ENCODE assay signal across 26 mouse cellular contexts in genomic region chr19:36940064-36940463, GRCm38 (mm10). TPM values are rescaled to one million over a fixed set of nuclear protein-coding genes. Genes with fewer than 3 reads are reported as not detected.
DNase-seq lines count a peak whose midpoint lies in the region; ATAC-seq and TF ChIP-seq lines count a peak whose summit lies in the region.
"Had no signal": no experiment of that assay in that cellular context is flagged by ENCODE, and none has a peak within 500 bp of the region (broad histone marks: within the 10 kb centered on the region; RNA-seq: fewer than 3 reads in every experiment).

No protein-coding gene starts in this region.

- H3K4me2 ChIP-seq in liver, embryonic 13.5 days: no peak overlapping the region
- no peak overlapping the region for H3K4me2 ChIP-seq in intestine, postnatal 0 days (replicated peaks; ENCODE audit: low read depth)
- H3K4me2 ChIP-seq: embryonic facial prominence, embryonic 12.5 days; forebrain, embryonic 15.5 days; heart, embryonic 13.5 days; hindbrain, embryonic 14.5 days; kidney, embryonic 15.5 days; limb, embryonic 13.5 days had no signal

- no peak overlapping the region for H3K9ac ChIP-seq in liver, embryonic 13.5 days
- H3K9ac ChIP-seq in intestine, postnatal 0 days (ENCODE audit: low read depth, low read length): no peak overlapping the region
- H3K9ac ChIP-seq: embryonic facial prominence, embryonic 12.5 days; forebrain, embryonic 15.5 days; heart, embryonic 13.5 days; hindbrain, embryonic 14.5 days; kidney, embryonic 15.5 days; limb, embryonic 13.5 days had no signal

- WGBS in liver, embryonic 13.5 days (ENCODE audit: insufficient replicate concordance): 30% methylated on average over 1 of the region's 1 CpGs
- WGBS in intestine, postnatal 0 days: 86% methylated on average over 1 of the region's 1 CpGs

- ATAC-seq in liver, embryonic 13.5 days (ENCODE audit: low read depth): peak; percentile 69
- no peak for ATAC-seq in intestine, postnatal 0 days
- ATAC-seq: CD4-positive, CD25-positive, alpha-beta regulatory T cell, adult 4 months; forebrain, embryonic 15.5 days; midbrain, embryonic 16.5 days had no signal

- TF ChIP-seq CTCF in layer of hippocampus, adult 2 months (conservative IDR thresholded peaks at IDR 0.05): peak; percentile 40
- TF ChIP-seq CTCF in intestine, postnatal 0 days (IDR thresholded peaks at IDR 0.05; ENCODE audit: low read depth): no peak

- H3K4me1 ChIP-seq in liver, embryonic 13.5 days (replicated peaks): peaks cover 42% of the 10 kb centered on the region
- no peaks in the 10 kb centered on the region for H3K4me1 ChIP-seq in intestine, postnatal 0 days (replicated peaks; ENCODE audit: control insufficient read depth, insufficient read depth, low read length)
- H3K4me1 ChIP-seq: embryonic facial prominence, embryonic 12.5 days; forebrain, embryonic 10.5 days; forebrain, embryonic 15.5 days; kidney, embryonic 15.5 days; limb, embryonic 13.5 days; midbrain, embryonic 10.5 days had no signal

- no peaks in the 10 kb centered on the region for H3K9me3 ChIP-seq in liver, embryonic 13.5 days (replicated peaks)
- no peaks in the 10 kb centered on the region for H3K9me3 ChIP-seq in intestine, postnatal 0 days (ENCODE audit: control insufficient read depth)
- H3K9me3 ChIP-seq: embryonic facial prominence, embryonic 12.5 days; forebrain, embryonic 10.5 days; forebrain, embryonic 15.5 days; heart, embryonic 13.5 days; kidney, embryonic 15.5 days; limb, embryonic 13.5 days; midbrain, embryonic 10.5 days had no signal

- no peak for DNase-seq in layer of hippocampus, adult 2 months (ENCODE audit: low spot score in 2 of 2)
- no peak for DNase-seq in layer of hippocampus, postnatal 36 days
- DNase-seq in brain, adult 2 months (ENCODE audit: low read depth, low spot score): peak; percentile 35
- DNase-seq in liver, embryonic 13.5 days: no peak
- DNase-seq in gastrocnemius, postnatal 10 days: no peak
- DNase-seq in lung, postnatal 14 days: no peak
- DNase-seq: adrenal gland, adult 8-10 months; cerebellum, adult 18-20 months; gastrocnemius, adult 2 months; heart, postnatal 10 days; kidney, adult 11 months; kidney, postnatal 25 days; right cerebral cortex, adult 18-20 months; right cerebral cortex, postnatal 4 days had no signal

- H3K36me3 ChIP-seq in liver, embryonic 13.5 days: peaks cover 10% of the 10 kb centered on the region
- no peaks in the 10 kb centered on the region for H3K36me3 ChIP-seq in intestine, postnatal 0 days (ENCODE audit: control insufficient read depth, insufficient read depth)
- H3K36me3 ChIP-seq: embryonic facial prominence, embryonic 12.5 days; forebrain, embryonic 15.5 days had no signal

- no peak overlapping the region for H3K27ac ChIP-seq in layer of hippocampus, adult 2 months
- H3K27ac ChIP-seq in liver, embryonic 13.5 days: peak overlapping the region; percentile 13; the same call in 1 of the 2 replicates
- H3K27ac ChIP-seq in intestine, postnatal 0 days (ENCODE audit: low read depth, low read length): no peak overlapping the region
- H3K27ac ChIP-seq: embryonic facial prominence, embryonic 12.5 days; forebrain, embryonic 10.5 days; forebrain, embryonic 15.5 days; gastrocnemius, adult 2 months; heart, embryonic 13.5 days; hindbrain, embryonic 14.5 days; kidney, embryonic 15.5 days; limb, embryonic 13.5 days; macrophage; midbrain, embryonic 10.5 days had no signal

- no peaks in the 10 kb centered on the region for H3K27me3 ChIP-seq in liver, embryonic 13.5 days
- H3K27me3 ChIP-seq in intestine, postnatal 0 days (replicated peaks; ENCODE audit: control insufficient read depth, insufficient read depth, low read length): no peaks in the 10 kb centered on the region
- H3K27me3 ChIP-seq: embryonic facial prominence, embryonic 12.5 days; forebrain, embryonic 15.5 days; heart, embryonic 13.5 days; kidney, embryonic 15.5 days; limb, embryonic 13.5 days had no signal

- H3K4me3 ChIP-seq in layer of hippocampus, adult 2 months: no peak overlapping the region
- H3K4me3 ChIP-seq in liver, embryonic 13.5 days (replicated peaks): no peak overlapping the region
- no peak overlapping the region for H3K4me3 ChIP-seq in intestine, postnatal 0 days (ENCODE audit: low read depth, low read length)
- H3K4me3 ChIP-seq: embryonic facial prominence, embryonic 12.5 days; forebrain, embryonic 10.5 days; forebrain, embryonic 15.5 days; gastrocnemius, adult 2 months; heart, embryonic 13.5 days; kidney, embryonic 15.5 days; limb, embryonic 13.5 days; midbrain, embryonic 10.5 days had no signal

RNA-seq across cellular contexts. Expression of gene Btaf1, which starts 14.2 kb away (rescaled TPM):
- total RNA-seq in layer of hippocampus, adult 2 months (2021): 10 to 100 TPM; 23.9 to 33.4 TPM
- 10 to 100 TPM; 27.4 to 28.6 TPM for total RNA-seq in layer of hippocampus, postnatal 36 days (2021)
- polyA plus RNA-seq in liver, embryonic 13.5 days (2015; fragmentation: Nextera tagmentation; extraction: Ambion mirVana): 10.4 and 13.6 TPM in 2 replicates
- total RNA-seq in gastrocnemius, postnatal 10 days (2021): 10 to 100 TPM; 10.3 to 10.7 TPM
- polyA plus RNA-seq in intestine, postnatal 0 days (2015; fragmentation: Nextera tagmentation; extraction: Ambion mirVana): 3.0 and 3.4 TPM in 2 replicates

RNA-seq across cellular contexts. Expression of gene Fgfbp3, which starts 20.6 kb away (rescaled TPM):
- 1 to 10 TPM; 6.9 to 9.0 TPM for total RNA-seq in layer of hippocampus, adult 2 months (2021)
- 1 to 10 TPM; 6.4 to 7.5 TPM for total RNA-seq in layer of hippocampus, postnatal 36 days (2021)
- polyA plus RNA-seq in liver, embryonic 13.5 days (2015; fragmentation: Nextera tagmentation; extraction: Ambion mirVana): 1.8 TPM in 2 replicates
- total RNA-seq in gastrocnemius, postnatal 10 days (2021): 1 to 10 TPM; 2.0 to 4.4 TPM
- 2.7 and 2.9 TPM in 2 replicates for polyA plus RNA-seq in intestine, postnatal 0 days (2015; fragmentation: Nextera tagmentation; extraction: Ambion mirVana)
- polyA plus RNA-seq: CD4-positive, CD25-positive, alpha-beta regulatory T cell, adult 4 months had no signal
